Mouse (Mus musculus): ENCODE data around the gene Caprin1.

DNA sequence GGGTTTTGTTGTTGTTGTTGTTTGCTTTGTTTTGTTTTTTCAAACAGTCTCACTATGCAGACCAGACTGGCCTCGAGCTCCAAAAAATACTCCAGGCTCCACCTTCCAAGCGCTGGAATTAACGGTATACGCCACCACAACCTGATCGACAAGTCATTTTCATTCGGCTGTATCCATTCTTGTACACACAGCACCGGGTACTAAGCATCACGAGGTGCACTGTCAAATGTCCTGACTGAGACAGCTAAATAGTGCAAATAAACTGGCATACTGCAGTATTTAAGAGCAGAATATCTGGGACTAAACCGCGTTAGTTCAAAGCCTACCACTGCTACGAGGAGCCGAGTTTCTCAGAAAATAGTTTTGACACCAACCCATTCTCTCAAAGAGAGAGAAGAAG lies 37.0 kb downstream of the Caprin1 start:
- TF ChIP-seq CTCF (IDR thresholded peaks at IDR 0.05; ENCODE audit: insufficient read depth, low read length): no peak
- no peak for TF ChIP-seq POLR2A (IDR thresholded peaks at IDR 0.05; ENCODE audit: borderline replicate concordance, extremely low read depth, low read depth, low read length)

All from lung, adult 2 months (tissue).